Mouse (Mus musculus) kidney, postnatal 0 days (tissue): ENCODE measurements around the gene Acta2. TPM values are rescaled to one million over a fixed set of nuclear protein-coding genes. Genes with fewer than 3 reads are reported as not detected.
"Not testable (repeated sequence)": the region's sequence is repeated elsewhere in the genome, so short reads cannot be mapped to it uniquely, and the experiment has no call there.

Source experiments
- ATAC-seq: fragments of 200-750 bp; cut with Nextera tagmentation; replicated peaks from 2 replicates; pipeline ENCODE4 v1.8.0; 2017; ENCODE audit warnings: low read depth, moderate number of reproducible peaks, moderate TSS enrichment, moderate library complexity; ENCODE audit not compliant: low FRiP score
- DNase-seq: peaks from one replicate; pipeline ENCODE4 v3.0.0-alpha.2; 2016; ENCODE audit warnings: low spot score
- H3K27ac ChIP-seq: fragments of 300-500 bp; sonication (generic); 2 replicates; pipeline ENCODE4 v1.5.1; 2014; ENCODE audit warnings: mild to moderate bottlenecking
- H3K27me3 ChIP-seq: fragments of 300-500 bp; sonication (generic); 2 replicates; pipeline ENCODE4 v1.6.1; 2014; ENCODE audit warnings: low read length, mixed read lengths; ENCODE audit not compliant: insufficient read depth
- H3K36me3 ChIP-seq: fragments of 300-500 bp; sonication (generic); 2 replicates; pipeline ENCODE4 v1.6.1; 2014; ENCODE audit warnings: low read length, mixed read lengths; ENCODE audit not compliant: insufficient read depth
- H3K4me1 ChIP-seq: fragments of 300-500 bp; sonication (generic); replicated peaks from 2 replicates; pipeline ENCODE4 v1.6.1; 2014; ENCODE audit warnings: antibody characterized with exemption, low read length, mixed read lengths; ENCODE audit not compliant: insufficient read depth
- H3K4me2 ChIP-seq: fragments of 300-500 bp; sonication (generic); 2 replicates; pipeline ENCODE4 v1.6.1; 2014; ENCODE audit warnings: mild to moderate bottlenecking, low read length, moderate library complexity, mixed read lengths
- H3K4me3 ChIP-seq: fragments of 300-500 bp; sonication (generic); replicated peaks from 2 replicates; pipeline ENCODE4 v1.5.1; 2014; ENCODE audit warnings: low read depth, low read length
- H3K9ac ChIP-seq: fragments of 300-500 bp; sonication (generic); 2 replicates; pipeline ENCODE4 v1.6.1; 2014; ENCODE audit warnings: low read depth, low read length
- H3K9me3 ChIP-seq: fragments of 300-500 bp; sonication (generic); replicated peaks from 2 replicates; pipeline ENCODE4 v1.6.1; 2016; ENCODE audit warnings: low read length, inconsistent platforms, mixed read lengths
- CTCF ChIP-seq: IDR thresholded peaks from 2 replicates; pipeline ENCODE4 v1.5.1; 2016; ENCODE audit warnings: antibody characterized with exemption, low read depth, mild to moderate bottlenecking, moderate library complexity
- WGBS: fragments of 180-500 bp; shearing (Covaris S2); extraction: QIAGEN DNeasy Blood & Tissue Kit; methylation state at CpG from one replicate; pipeline ENCODE4 v1.1.7; 2014; 5-methylcytosine and 5-hydroxymethylcytosine counted together
- polyA plus RNA-seq: library from polyadenylated mRNA; unstranded; fragments of >200 nt; fragmentation: Nextera tagmentation; extraction: Ambion mirVana; gene quantifications from 2 replicates; pipeline ENCODE4 v1.2.1, GENCODE M21; 2015

Gene Acta2
- polyA plus RNA-seq, 1 experiment from 2014 or later, result 450 TPM

DNA sequence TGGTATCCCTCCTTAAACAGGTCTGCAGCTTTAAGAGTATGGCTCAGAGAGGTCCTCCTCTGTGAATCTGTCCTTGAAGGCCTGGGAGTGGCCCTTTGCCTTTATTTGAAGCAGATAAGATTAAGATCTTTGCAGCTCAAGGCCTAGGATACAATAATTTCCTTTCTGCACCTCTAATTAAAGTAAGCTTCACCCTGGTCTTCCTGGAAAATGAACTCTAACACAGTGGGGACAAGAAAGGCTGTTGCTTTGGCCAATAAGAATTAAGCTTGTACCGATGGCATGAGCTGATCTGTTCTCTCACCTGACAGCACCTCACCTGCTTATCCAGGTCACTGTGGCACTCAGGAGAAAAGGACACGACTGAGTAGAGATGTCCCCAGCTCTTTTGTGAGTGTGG is 44.5 kb downstream of the Acta2 start:
- no peaks in the 10 kb centered on the region for H3K4me1 ChIP-seq
- ATAC-seq, result no peak
- DNase-seq, result no peak
- H3K27ac ChIP-seq, result no peak overlapping the region
- H3K36me3 ChIP-seq, result no peaks in the 10 kb centered on the region
- H3K9ac ChIP-seq, result no peak overlapping the region
- no peaks in the 10 kb centered on the region for H3K9me3 ChIP-seq
- H3K27me3 ChIP-seq, result no peaks in the 10 kb centered on the region
- no peak for TF ChIP-seq CTCF
- H3K4me2 ChIP-seq, result no peak overlapping the region
- 55% methylated on average over 2 of the region's 2 CpGs for WGBS
- no peak overlapping the region for H3K4me3 ChIP-seq

DNA sequence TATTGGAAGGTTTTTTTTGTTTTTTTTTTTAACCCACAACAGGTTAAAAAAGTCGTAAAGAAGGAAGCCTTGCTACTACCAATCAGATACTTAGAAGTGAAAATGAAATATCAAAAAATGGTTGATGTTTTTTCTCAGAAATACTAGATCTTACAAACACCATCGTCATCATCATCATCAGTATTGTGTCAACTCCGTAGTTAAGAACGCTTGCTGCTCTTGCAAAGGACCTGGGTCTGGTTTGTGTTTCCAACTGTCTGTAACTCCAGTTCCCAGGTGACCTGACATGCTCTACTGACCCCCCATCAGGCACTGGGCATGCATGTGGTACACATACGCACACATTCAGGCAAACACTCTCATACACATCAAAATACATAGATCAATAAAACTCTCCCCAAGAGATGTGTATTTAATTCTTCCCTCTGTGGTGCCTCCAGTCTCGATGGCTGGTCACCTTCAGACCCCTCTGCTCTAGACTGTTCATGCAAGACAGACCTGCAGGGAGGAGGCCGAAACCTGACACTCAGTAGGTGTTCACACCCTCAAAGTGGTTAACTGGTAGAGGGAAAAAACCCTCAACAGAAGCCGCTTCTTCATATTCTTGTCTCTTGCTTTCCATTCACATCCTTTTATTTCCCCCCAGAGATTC is 45.3 kb downstream of the Acta2 start:
- Histone ChIP-seq H3K9ac (no peak overlapping the region), H3K9me3 (no peaks in the 10 kb centered on the region), H3K27ac (no peak overlapping the region), H3K4me3 (no peak overlapping the region), H3K27me3 (no peaks in the 10 kb centered on the region), H3K36me3 (no peaks in the 10 kb centered on the region), H3K4me1 (no peaks in the 10 kb centered on the region), H3K4me2 (no peak overlapping the region)
- 62% methylated on average over 8 of the region's 8 CpGs for WGBS
- TF ChIP-seq CTCF, result no peak
- ATAC-seq (no peak), DNase-seq (peak; percentile 39)

DNA sequence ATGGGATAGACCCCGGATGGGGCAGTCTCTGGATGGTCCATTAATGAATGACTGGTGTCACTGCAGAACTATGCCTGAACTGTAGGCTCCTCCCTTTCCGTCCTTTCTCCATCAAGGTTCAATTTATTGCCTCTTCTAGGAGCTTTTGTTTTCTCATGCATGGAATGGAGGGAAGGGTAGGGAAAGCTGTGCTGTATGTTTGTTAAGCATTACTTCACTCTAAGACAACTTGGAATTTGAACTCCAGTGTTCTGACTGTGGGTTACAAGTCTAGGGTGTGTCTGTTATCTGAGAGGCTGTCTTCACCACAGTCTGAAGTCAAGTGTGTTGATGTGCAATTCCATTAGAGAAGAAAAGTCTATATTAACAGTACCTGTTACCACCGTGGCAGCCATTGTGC is 46.4 kb downstream of the Acta2 start:
- H3K36me3 ChIP-seq, result no peaks in the 10 kb centered on the region
- 47% methylated on average over 3 of the region's 3 CpGs for WGBS
- H3K4me3 ChIP-seq, result no peak overlapping the region
- H3K4me2 ChIP-seq, result no peak overlapping the region
- DNase-seq, result no peak
- H3K9me3 ChIP-seq, result no peaks in the 10 kb centered on the region
- TF ChIP-seq CTCF, result no peak
- no peaks in the 10 kb centered on the region for H3K27me3 ChIP-seq
- no peaks in the 10 kb centered on the region for H3K4me1 ChIP-seq
- ATAC-seq, result no peak
- H3K27ac ChIP-seq, result no peak overlapping the region
- no peak overlapping the region for H3K9ac ChIP-seq

DNA sequence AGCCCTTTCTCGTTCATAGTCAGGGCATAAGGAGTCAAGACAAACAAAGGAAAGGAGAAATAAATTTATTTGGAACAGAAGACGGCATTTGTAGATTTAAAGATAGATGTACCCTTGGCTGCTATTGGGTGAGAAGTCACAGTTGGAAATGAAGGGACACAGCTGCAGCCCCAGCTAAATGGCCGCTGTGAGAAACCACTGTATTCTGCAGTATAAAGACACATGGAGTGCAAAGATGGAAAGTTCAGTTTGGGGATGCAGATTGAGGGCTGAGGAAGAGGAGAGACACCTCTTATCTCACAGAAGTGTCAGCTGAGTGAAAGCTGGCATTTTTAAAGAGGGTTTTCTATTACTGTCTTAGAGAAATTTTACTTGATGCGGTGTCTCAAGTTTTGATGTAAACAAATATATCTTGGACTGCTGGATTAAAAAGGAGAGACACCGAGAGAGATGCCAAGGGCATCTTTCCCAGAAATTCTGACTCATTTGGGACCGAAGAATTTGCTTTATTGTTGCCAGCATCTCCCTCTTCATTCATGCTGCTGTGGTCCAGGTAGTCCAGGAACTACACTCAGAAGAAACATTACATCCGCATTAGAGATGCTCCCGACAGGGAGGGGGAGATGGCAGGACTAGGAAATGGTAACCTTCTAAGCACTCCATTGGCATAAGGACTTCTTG is 48.5 kb downstream of the Acta2 start:
- no peak for ATAC-seq
- Histone ChIP-seq H3K27me3 (no peaks in the 10 kb centered on the region), H3K4me2 (no peak overlapping the region)

DNA sequence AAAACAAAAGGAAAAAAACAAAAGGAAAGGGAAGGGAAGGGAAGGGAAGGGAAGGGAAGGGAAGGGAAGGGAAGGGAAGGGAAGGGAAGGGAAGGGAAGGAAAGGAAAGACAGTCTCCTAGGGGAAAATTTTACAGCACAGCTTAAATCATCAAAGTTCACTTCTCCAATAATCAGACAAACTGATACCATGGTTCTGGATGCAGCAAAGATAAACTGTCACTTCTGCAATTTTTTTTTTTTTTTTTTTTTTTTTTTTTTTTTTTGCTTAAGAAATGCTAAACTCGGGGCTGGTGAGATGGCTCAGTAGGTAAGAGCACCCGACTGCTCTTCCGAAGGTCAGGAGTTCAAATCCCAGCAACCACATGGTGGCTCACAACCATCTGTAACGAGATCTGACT is 49.3 kb downstream of the Acta2 start:
- not testable (repeated sequence) for H3K4me3 ChIP-seq, H3K4me1 ChIP-seq, H3K36me3 ChIP-seq, DNase-seq, H3K9me3 ChIP-seq, ATAC-seq, H3K9ac ChIP-seq, H3K27ac ChIP-seq, H3K27me3 ChIP-seq, H3K4me2 ChIP-seq
- WGBS, result 66% methylated on average over 3 of the region's 4 CpGs

More for the DNA sequence above, 48.5 kb downstream of the Acta2 start:
- no peak for DNase-seq
- Histone ChIP-seq H3K4me3 (no peak overlapping the region), H3K4me1 (no peaks in the 10 kb centered on the region), H3K36me3 (no peaks in the 10 kb centered on the region), H3K9ac (no peak overlapping the region), H3K9me3 (no peaks in the 10 kb centered on the region), H3K27ac (no peak overlapping the region)
- 76% methylated on average over 8 of the region's 8 CpGs for WGBS
- TF ChIP-seq CTCF, result no peak

DNA sequence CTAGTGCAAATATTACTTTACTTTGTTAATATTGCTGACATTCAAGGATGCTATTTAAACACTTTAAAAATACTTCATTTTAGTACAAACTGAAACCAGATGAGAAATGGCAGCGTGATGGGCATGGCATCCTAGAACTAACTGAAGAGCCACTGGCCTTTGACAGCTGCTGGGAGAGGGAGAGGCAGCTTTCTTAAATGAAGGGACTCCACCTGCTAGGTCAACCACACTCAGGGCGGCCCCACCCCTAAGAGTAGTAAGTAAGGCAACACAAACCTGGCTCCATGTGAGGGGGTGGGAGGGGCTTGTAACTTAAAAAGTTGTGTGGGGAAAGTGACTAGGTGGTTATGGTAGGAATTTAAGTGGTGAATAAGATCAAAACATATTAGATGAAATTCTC is 52.7 kb downstream of the Acta2 start:
- DNase-seq (no peak), ATAC-seq (no peak)
- 86% methylated on average over 2 of the region's 2 CpGs for WGBS
- no peaks in the 10 kb centered on the region for H3K27me3 ChIP-seq
- H3K36me3 ChIP-seq, result no peaks in the 10 kb centered on the region
- H3K9ac ChIP-seq, result no peak overlapping the region
- H3K4me1 ChIP-seq, result no peaks in the 10 kb centered on the region; the same call in 1 of the 2 replicates
- H3K4me3 ChIP-seq, result no peak overlapping the region
- H3K27ac ChIP-seq, result no peak overlapping the region
- H3K4me2 ChIP-seq, result no peak overlapping the region
- no peak for TF ChIP-seq CTCF
- no peaks in the 10 kb centered on the region for H3K9me3 ChIP-seq
